Mouse (Mus musculus): ENCODE data around the gene Rab33b. TPM values are rescaled to one million over a fixed set of nuclear protein-coding genes. Genes with fewer than 3 reads are reported as not detected.

Rab33b gene
- polyA plus RNA-seq, 1 experiment from 2014 or later = 27.4 TPM

- H3K27me3 ChIP-seq (replicated peaks) = no peaks in the 10 kb centered on the region
- no peak for ATAC-seq (ENCODE audit: low FRiP score)
- no peaks in the 10 kb centered on the region for H3K9me3 ChIP-seq (replicated peaks)
- H3K4me2 ChIP-seq = no peak overlapping the region
- no peak overlapping the region for H3K9ac ChIP-seq (replicated peaks)
- H3K27ac ChIP-seq (replicated peaks) = no peak overlapping the region
- no peaks in the 10 kb centered on the region for H3K36me3 ChIP-seq
- H3K4me1 ChIP-seq = peaks cover 30% of the 10 kb centered on the region
- no peak overlapping the region for H3K4me3 ChIP-seq (replicated peaks)
- 81% methylated on average over 4 of the region's 4 CpGs for WGBS
These were observed 2.9 kb downstream of the Rab33b start for GRCm38 (mm10) chr3:51486491-51487195.

GRCm38 (mm10) chr3:51490088-51490753 lies 6.5 kb downstream of the Rab33b start:
- no peaks in the 10 kb centered on the region for H3K27me3 ChIP-seq (replicated peaks)
- no peak overlapping the region for H3K4me3 ChIP-seq (replicated peaks)
- peaks cover 15% of the 10 kb centered on the region for H3K4me1 ChIP-seq
- no peak for ATAC-seq (ENCODE audit: low FRiP score)
- no peak overlapping the region for H3K27ac ChIP-seq (replicated peaks)
- 72% methylated on average over 7 of the region's 7 CpGs for WGBS
- H3K4me2 ChIP-seq = no peak overlapping the region
- H3K9me3 ChIP-seq (replicated peaks) = no peaks in the 10 kb centered on the region
- H3K9ac ChIP-seq (replicated peaks) = no peak overlapping the region
- peaks cover 14% of the 10 kb centered on the region for H3K36me3 ChIP-seq

- WGBS = 93% methylated on average over 13 of the region's 13 CpGs
- Histone ChIP-seq H3K4me3 (replicated peaks) (no peak overlapping the region), H3K9ac (replicated peaks) (no peak overlapping the region), H3K27ac (replicated peaks) (no peak overlapping the region), H3K27me3 (replicated peaks) (no peaks in the 10 kb centered on the region), H3K9me3 (replicated peaks) (no peaks in the 10 kb centered on the region), H3K4me1 (no peaks in the 10 kb centered on the region), H3K4me2 (no peak overlapping the region), H3K36me3 (peaks cover 20% of the 10 kb centered on the region)
- ATAC-seq (ENCODE audit: low FRiP score) = no peak
These were observed 9.6 kb downstream of the Rab33b start for GRCm38 (mm10) chr3:51493272-51493838.

- no peak for ATAC-seq (ENCODE audit: low FRiP score)
- H3K4me3 ChIP-seq (replicated peaks) = no peak overlapping the region
- WGBS = 89% methylated on average over 2 of the region's 2 CpGs
These were observed 10.7 kb downstream of the Rab33b start for GRCm38 (mm10) chr3:51494466-51494865.

GRCm38 (mm10) chr3:51495646-51496045 lies 11.9 kb downstream of the Rab33b start:
- no peak overlapping the region for H3K4me3 ChIP-seq (replicated peaks)
- no peaks in the 10 kb centered on the region for H3K27me3 ChIP-seq (replicated peaks)
- no peak overlapping the region for H3K27ac ChIP-seq (replicated peaks)
- H3K9ac ChIP-seq (replicated peaks) = no peak overlapping the region
- no peaks in the 10 kb centered on the region for H3K9me3 ChIP-seq (replicated peaks)
- no peaks in the 10 kb centered on the region for H3K4me1 ChIP-seq
- H3K4me2 ChIP-seq = no peak overlapping the region
- ATAC-seq (ENCODE audit: low FRiP score) = no peak
- peaks cover 20% of the 10 kb centered on the region for H3K36me3 ChIP-seq
- 94% methylated on average over 9 of the region's 9 CpGs for WGBS

More at GRCm38 (mm10) chr3:51494466-51494865, 10.7 kb downstream of the Rab33b start:
- no peaks in the 10 kb centered on the region for H3K27me3 ChIP-seq (replicated peaks)
- no peak overlapping the region for H3K27ac ChIP-seq (replicated peaks)
- H3K36me3 ChIP-seq = peaks cover 20% of the 10 kb centered on the region
- no peaks in the 10 kb centered on the region for H3K4me1 ChIP-seq
- H3K9me3 ChIP-seq (replicated peaks) = no peaks in the 10 kb centered on the region
- no peak overlapping the region for H3K9ac ChIP-seq (replicated peaks)
- no peak overlapping the region for H3K4me2 ChIP-seq

DNA sequence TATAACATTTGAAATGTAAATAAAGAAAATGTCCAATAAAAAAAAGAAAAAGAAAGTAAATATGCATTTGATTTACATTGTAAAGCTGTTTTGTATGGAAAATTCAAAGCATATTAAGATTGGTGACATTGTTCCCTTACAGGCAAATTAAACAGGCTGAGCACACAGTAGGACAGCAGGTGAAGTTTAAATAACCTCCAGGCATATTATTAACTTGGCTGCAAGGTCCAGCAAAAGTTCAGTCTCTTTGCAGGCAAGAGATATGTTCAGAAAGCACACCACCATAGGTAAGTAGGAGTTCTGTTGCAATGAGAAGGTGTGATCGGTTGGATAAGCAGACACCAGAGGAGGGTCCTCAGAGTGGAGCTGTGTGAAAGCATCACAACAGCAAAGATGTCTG lies 14.3 kb downstream of the Rab33b start:
- WGBS = 95% methylated on average over 1 of the region's 1 CpGs
- no peak overlapping the region for H3K9ac ChIP-seq (replicated peaks)
- H3K4me1 ChIP-seq = no peaks in the 10 kb centered on the region
- no peak overlapping the region for H3K4me3 ChIP-seq (replicated peaks)
- no peak for ATAC-seq (ENCODE audit: low FRiP score)
- no peak overlapping the region for H3K4me2 ChIP-seq
- H3K9me3 ChIP-seq (replicated peaks) = no peaks in the 10 kb centered on the region
- no peak overlapping the region for H3K27ac ChIP-seq (replicated peaks)
- peaks cover 20% of the 10 kb centered on the region for H3K36me3 ChIP-seq
- no peaks in the 10 kb centered on the region for H3K27me3 ChIP-seq (replicated peaks)

DNA sequence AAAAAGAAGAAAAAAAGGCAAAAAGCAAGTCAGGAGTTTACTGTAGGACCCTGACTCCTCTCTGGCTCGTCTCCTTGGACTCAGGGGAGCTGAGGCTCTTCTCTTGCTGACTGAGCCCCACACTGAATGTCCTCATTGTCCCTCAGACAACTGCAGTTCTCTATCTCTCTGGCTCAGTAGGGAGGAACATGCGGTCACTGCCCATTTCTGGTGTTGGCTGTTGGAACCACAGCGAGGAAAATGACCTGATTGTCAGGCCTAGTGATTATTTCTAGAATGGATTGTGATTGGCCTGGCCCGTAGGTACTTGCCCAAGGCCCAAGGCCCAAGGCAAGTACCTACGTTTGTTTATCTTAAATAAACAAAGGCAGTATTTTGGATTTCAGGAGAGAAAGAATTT lies 14.9 kb downstream of the Rab33b start:
- no peak overlapping the region for H3K4me3 ChIP-seq (replicated peaks)
- WGBS = 89% methylated on average over 5 of the region's 5 CpGs
- no peaks in the 10 kb centered on the region for H3K4me1 ChIP-seq

GRCm38 (mm10) chr3:51499876-51500275 lies 16.2 kb downstream of the Rab33b start:
- Histone ChIP-seq H3K36me3 (peaks cover 9% of the 10 kb centered on the region), H3K4me3 (replicated peaks) (no peak overlapping the region), H3K9ac (replicated peaks) (no peak overlapping the region), H3K9me3 (replicated peaks) (no peaks in the 10 kb centered on the region), H3K27ac (replicated peaks) (no peak overlapping the region), H3K27me3 (replicated peaks) (no peaks in the 10 kb centered on the region), H3K4me1 (peaks cover 7% of the 10 kb centered on the region; the same call in 1 of the 2 replicates), H3K4me2 (no peak overlapping the region)
- no peak for ATAC-seq (ENCODE audit: low FRiP score)
- WGBS = 87% methylated on average over 4 of the region's 4 CpGs

More for the DNA sequence above, 14.9 kb downstream of the Rab33b start:
- Histone ChIP-seq H3K9ac (replicated peaks) (no peak overlapping the region), H3K27me3 (replicated peaks) (no peaks in the 10 kb centered on the region), H3K27ac (replicated peaks) (no peak overlapping the region), H3K4me2 (no peak overlapping the region), H3K36me3 (peaks cover 15% of the 10 kb centered on the region), H3K9me3 (replicated peaks) (no peaks in the 10 kb centered on the region)
- ATAC-seq (ENCODE audit: low FRiP score) = no peak

DNA sequence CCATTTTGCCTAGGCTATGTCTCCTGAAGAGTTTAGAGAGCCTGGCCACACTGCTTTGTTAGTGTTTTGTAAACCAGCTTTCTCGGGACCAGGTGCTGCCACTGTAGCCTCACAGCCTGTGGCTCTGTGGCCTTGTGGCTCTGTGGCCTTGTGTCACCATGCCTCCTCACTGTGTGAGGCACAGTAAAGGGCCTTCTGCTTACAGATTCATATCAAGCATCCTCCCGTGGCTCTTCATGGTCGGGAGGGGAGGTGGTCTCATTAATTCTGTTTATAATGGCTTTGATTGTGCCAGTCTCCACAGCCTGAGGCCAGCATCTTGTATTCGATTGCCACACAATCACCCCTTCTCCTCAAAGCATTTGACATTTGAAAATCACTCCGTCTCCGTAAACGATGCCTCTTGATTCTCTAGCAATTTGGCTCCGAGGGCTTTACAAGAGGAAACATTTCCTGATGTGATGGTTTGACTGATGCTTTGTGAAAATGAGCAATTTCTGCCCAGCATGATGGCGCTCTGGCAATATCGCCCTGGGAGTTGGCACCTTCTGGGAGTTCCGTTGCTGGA lies 20.7 kb downstream of the Rab33b start:
- Histone ChIP-seq H3K27ac (replicated peaks) (no peak overlapping the region), H3K9me3 (replicated peaks) (no peaks in the 10 kb centered on the region), H3K36me3 (no peaks in the 10 kb centered on the region), H3K27me3 (replicated peaks) (no peaks in the 10 kb centered on the region), H3K4me3 (replicated peaks) (no peak overlapping the region), H3K9ac (replicated peaks) (no peak overlapping the region), H3K4me2 (no peak overlapping the region), H3K4me1 (peaks cover 11% of the 10 kb centered on the region; the same call in 1 of the 2 replicates)
- no peak for ATAC-seq (ENCODE audit: low FRiP score)
- WGBS = 39% methylated on average over 11 of the region's 11 CpGs

DNA sequence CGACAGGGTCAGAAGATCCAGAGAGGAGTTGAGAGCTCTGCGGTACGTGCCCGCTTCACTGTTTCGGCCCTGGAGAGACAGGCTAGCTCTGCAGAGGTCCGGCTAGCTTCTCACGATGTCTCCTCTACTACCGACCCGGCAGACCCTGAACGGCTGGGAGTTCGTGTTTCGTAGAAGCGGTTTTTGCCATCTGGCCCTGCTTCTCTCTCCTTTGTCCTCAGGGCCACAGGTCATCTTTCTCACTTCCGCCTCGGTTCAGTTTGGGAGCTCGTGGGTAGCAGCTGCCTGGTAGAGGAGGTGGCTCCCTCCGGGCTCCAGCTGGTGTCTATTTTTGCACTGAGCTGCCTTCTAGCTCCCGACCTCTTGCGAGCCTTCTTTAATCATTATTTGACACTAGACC lies 21.7 kb downstream of the Rab33b start:
- H3K9me3 ChIP-seq (replicated peaks) = no peaks in the 10 kb centered on the region
- ATAC-seq (ENCODE audit: low FRiP score) = no peak
- no peaks in the 10 kb centered on the region for H3K27me3 ChIP-seq (replicated peaks)
- no peak overlapping the region for H3K4me3 ChIP-seq (replicated peaks)
- no peak overlapping the region for H3K9ac ChIP-seq (replicated peaks)
- no peaks in the 10 kb centered on the region for H3K36me3 ChIP-seq
- H3K4me1 ChIP-seq = peaks cover 11% of the 10 kb centered on the region; the same call in 1 of the 2 replicates
- no peak overlapping the region for H3K27ac ChIP-seq (replicated peaks)
- no peak overlapping the region for H3K4me2 ChIP-seq
- 45% methylated on average over 19 of the region's 19 CpGs for WGBS

DNA sequence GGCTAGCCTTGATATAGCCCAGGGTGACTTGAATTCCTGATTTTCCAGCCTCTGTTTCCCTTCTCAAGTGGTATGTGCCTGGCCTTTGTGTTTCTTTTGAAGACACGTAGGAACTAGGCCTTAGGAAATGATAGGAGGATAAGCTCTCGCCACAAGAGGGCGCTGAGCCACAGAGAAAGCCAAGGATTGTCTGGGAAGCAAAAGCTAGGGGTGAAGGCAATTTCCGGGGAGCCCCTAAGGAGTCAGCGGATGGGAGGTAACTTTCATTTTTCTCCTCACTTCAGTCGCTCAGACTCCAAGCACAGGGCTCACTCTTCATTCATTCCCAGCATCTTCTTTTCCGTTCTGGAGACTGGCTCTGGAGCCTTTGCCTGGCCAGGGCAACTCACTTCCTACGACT lies 27.2 kb downstream of the Rab33b start:
- Histone ChIP-seq H3K36me3 (no peaks in the 10 kb centered on the region), H3K9ac (replicated peaks) (no peak overlapping the region), H3K27ac (replicated peaks) (no peak overlapping the region), H3K4me3 (replicated peaks) (no peak overlapping the region), H3K4me1 (no peaks in the 10 kb centered on the region), H3K27me3 (replicated peaks) (no peaks in the 10 kb centered on the region), H3K9me3 (replicated peaks) (no peaks in the 10 kb centered on the region), H3K4me2 (peak overlapping the region; percentile 30; the same call in 1 of the 2 replicates)
- peak; percentile 57; the same call in 1 of the 2 replicates for ATAC-seq (ENCODE audit: low FRiP score)
- 24% methylated on average over 8 of the region's 8 CpGs for WGBS
